Mouse (Mus musculus): ENCODE measurements around the gene Tbc1d12.
"Not testable (repeated sequence)": the region's sequence is repeated elsewhere in the genome, so short reads cannot be mapped to it uniquely, and the experiment has no call there.

The Tbc1d12 gene

GRCm38 (mm10) chr19:38836438-38837170, at the start of gene Tbc1d12:
Tbc1d12 (plus strand) TSS chr19:38836579.
- DNase-seq (ENCODE audit: low read depth), result peak; percentile 84

DNA sequence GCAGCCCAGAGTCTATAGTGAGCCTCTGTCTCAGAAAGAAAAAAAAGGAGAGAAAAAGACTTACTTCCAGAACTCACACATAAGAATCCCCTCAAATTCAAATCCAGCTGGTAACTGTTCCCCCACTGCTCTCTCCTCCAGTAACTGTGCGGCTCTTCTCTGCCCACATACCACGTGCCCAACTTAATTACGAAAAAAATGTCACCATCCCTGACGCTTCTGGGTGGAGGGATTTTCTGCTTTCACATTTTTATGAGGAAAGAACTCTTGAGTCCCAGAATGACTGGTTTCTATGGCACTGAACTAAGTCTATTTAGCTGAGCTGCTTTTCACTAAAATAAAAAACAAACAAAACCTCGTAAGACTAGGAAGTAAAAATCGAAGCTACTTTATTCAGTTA, 48.6 kb upstream of the Tbc1d12 start:
- no peak for DNase-seq (ENCODE audit: low read depth)

DNA sequence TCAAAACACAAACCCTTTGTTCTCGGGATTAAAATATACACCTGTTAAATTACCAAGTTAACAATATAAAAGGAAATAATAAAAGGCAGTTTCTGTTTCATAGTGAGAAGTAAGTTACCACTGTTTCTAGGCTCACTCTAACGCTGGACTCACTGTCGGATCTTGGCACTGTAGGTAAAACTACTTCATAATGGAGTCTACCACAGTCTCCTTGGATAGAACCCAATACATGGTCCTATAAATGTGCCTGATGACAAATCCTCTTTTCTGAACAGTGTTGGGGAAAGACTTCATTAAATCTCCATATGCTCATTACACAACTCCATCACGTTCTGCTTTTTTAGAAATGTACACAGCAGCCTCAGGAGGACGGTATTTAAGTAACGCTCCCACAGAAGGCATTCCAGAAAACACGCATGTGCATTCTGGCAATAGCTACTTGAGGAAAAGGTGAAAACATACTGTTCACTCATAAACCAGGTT, 42.8 kb upstream of the Tbc1d12 start:
- no peak for DNase-seq (ENCODE audit: low read depth)

DNA sequence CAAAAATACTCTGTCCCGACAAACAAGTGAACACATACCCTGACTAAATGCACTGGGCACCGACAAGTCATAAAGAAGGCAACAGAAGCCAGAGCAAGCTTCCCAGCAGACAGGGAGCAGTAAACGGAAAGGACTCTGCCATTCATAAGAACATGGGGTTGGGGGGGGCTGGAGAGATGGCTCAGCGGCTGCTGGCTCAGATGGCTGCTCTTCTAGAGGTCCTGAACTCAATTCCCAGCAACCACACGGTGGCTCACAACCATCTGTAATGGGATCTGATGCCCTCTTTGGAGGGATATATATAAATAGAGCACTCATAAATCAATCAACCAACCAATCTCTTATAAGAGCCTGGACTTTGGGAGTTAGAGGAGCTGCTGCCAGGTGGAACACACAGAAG, 39.8 kb upstream of the Tbc1d12 start:
- no peak for DNase-seq (ENCODE audit: low read depth)

GRCm38 (mm10) chr19:38798291-38798690, 38.1 kb upstream of the Tbc1d12 start:
- DNase-seq (ENCODE audit: low read depth), result no peak

GRCm38 (mm10) chr19:38798801-38799200, 37.6 kb upstream of the Tbc1d12 start:
- DNase-seq (ENCODE audit: low read depth), result no peak

DNA sequence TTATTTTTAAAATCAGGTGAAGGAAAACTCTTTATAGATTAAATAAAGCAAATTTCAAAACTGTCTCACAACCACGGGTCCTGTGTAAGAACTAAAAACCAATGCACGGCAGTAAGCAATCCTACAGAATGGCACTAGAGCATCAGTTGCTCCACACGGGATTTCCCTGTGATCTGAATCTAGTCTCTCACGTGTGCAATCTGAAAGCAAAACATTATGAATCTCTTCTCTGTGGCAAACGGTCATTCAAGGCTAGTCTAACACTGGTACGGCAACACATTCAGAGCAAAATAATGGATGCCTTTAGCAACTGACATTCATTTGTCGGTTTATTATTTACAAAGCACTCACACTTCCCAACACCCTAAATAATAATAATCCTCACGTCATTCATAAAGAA, 18.2 kb upstream of the Tbc1d12 start:
- no peak for DNase-seq (ENCODE audit: low read depth)

DNA sequence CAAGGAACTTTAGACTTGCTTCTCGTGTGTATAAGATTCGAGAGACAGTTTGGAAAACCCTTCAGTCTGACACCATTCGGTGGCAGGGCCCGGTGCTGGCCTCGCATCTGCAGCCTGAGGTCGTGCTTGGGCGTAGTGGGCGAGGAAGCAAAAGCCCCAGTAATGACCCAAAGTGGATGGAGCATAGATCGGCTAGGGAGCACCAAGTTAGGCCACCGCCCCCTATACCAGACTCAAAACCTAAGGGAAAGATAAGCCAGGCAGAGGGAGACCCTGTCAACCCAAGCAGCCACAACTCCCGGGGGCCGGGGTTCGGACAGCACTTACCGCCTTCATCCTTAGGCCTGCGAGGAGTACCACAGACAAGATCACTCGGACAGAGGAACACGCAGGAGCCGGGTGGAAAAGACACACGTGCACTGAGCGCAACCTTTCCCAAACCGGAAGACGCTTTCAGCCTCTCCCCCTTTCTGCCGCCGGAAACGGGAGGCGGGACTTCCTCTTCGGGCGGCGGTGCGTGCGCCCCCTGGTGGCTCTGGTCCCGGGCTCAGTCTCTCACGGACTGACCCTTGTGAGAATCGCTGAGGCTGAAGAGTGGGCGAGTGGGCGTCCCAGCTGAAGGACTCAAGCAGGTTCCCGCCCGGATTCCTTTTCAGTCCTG, 17.5 kb upstream of the Tbc1d12 start, which contains the start of gene Noc3l:
TSS of gene Noc3l (minus strand) at position 472 of the 661 bp plus-strand sequence.
- DNase-seq (ENCODE audit: low read depth), result peak; percentile 86

DNA sequence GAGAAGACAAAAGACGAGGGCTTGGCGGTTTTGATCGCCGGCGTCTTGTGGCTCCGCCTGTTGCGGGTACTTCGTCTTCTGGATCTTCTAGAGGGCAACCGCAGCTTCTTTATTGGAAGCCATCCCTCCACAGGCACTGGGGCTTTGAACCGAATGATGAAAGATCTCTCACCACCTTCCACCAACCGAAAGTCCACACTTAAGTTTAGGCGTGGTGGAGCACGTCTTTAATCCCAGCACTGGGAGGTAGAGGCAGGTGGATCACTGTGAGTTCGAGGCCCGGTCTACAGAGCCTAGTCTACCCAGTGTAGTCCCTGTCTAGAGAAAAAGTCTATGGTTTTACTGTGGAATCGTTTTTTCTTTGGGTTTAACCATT, 17.0 kb upstream of the Tbc1d12 start:
- DNase-seq (ENCODE audit: low read depth), result no peak

DNA sequence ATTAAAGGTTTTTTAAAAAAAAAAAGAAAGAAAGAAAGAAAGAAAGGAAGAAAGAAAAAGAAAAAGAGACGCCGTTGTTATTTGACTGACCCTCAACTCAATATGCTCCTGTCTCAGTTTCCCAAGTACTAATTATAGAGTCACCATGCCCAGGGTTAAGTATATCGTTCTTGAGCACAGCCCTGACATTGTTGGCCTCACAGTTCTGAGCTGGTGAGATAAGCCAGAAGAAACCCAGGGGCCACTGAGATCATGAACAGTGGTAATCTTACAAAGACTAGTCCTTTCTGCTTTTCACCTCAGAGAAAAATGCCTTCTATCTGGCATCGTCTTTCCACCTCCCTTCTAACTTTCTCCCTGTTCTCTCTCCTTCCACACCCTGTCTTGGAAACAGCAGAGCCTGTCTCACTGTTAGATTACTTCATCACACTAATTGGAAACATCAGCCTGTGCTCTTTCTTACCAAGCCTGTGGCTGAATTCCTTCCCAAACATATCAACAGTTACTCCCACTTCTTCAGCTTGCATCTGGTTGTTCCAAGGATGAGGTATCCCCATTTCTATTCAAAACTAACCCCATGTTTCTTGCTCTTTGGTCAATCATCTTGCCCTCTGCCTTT, 16.1 kb upstream of the Tbc1d12 start:
- no peak for DNase-seq (ENCODE audit: low read depth)

DNA sequence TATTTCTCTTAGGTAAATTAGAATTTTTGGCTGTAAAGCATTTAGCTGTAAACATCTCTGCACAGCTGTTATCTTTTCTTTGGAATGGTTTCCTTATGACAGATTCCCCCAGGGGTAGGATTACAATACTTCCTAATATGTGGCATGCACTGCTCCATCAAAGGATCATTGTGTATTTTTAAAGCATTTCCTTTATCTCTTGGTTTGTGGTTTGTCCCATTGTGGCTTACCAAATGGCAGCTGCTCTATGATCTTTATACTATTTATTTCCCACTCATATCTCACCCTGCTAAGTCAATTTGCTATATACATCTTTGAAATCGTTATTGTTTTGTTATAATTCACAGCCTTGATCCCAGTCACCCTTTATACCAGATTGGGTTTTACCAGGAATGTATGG, 3.2 kb upstream of the Tbc1d12 start:
- DNase-seq (ENCODE audit: low read depth), result no peak

GRCm38 (mm10) chr19:38836084-38836437, 318 bp upstream of the Tbc1d12 start:
- no peak for DNase-seq (ENCODE audit: low read depth)

GRCm38 (mm10) chr19:38837171-38837641, 827 bp downstream of the Tbc1d12 start:
- DNase-seq (ENCODE audit: low read depth), result no peak

DNA sequence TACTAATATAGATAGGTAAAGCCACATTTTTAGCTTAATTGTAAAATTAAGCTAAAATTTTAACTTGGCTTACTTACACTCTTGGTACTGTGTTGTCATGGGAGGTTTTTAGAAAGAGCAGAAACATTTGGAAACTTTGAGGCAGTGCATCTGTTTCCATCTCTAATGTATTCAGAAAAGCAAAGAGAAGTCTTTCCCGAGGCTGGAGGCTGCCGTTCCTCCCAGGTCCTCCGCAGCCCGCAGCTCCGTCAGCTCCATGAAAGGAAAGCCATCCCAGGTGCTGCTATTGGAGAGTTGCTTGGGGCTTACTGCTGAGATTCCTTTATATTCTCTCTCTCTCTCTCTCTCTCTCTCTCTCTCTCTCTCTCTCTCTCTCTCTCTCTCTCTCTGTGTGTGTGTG, 8.4 kb downstream of the Tbc1d12 start:
- no peak for DNase-seq (ENCODE audit: low read depth)

- no peak for DNase-seq (ENCODE audit: low read depth)
Observed at GRCm38 (mm10) chr19:38846373-38846772, 10.0 kb downstream of the Tbc1d12 start.

DNA sequence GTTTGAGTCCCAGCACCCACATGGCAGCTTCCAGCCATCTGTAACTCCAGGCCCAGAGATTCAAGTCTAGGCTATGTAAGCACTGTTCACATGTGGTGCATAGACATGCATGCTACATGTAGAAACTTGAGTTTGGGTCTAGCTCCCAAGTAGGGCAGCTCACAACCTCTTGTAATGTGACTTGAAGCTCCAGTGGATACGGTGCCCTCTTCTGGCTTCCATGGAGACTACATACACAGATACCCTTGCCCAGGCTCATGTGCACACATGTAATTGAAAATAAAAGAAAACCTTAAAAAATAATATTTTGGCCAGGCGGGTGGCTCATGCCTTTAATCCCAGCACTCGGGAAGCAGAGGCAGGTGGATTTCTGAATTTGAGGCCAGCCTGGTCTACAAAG, 21.8 kb downstream of the Tbc1d12 start:
- no peak for DNase-seq (ENCODE audit: low read depth)

GRCm38 (mm10) chr19:38862523-38862922, 26.1 kb downstream of the Tbc1d12 start:
- no peak for DNase-seq (ENCODE audit: low read depth)

GRCm38 (mm10) chr19:38874825-38875224, 38.4 kb downstream of the Tbc1d12 start:
- not testable (repeated sequence) for DNase-seq (ENCODE audit: low read depth)

- DNase-seq (ENCODE audit: low read depth), result peak; percentile 4
Observed at GRCm38 (mm10) chr19:38880300-38880699, 43.9 kb downstream of the Tbc1d12 start.

DNA sequence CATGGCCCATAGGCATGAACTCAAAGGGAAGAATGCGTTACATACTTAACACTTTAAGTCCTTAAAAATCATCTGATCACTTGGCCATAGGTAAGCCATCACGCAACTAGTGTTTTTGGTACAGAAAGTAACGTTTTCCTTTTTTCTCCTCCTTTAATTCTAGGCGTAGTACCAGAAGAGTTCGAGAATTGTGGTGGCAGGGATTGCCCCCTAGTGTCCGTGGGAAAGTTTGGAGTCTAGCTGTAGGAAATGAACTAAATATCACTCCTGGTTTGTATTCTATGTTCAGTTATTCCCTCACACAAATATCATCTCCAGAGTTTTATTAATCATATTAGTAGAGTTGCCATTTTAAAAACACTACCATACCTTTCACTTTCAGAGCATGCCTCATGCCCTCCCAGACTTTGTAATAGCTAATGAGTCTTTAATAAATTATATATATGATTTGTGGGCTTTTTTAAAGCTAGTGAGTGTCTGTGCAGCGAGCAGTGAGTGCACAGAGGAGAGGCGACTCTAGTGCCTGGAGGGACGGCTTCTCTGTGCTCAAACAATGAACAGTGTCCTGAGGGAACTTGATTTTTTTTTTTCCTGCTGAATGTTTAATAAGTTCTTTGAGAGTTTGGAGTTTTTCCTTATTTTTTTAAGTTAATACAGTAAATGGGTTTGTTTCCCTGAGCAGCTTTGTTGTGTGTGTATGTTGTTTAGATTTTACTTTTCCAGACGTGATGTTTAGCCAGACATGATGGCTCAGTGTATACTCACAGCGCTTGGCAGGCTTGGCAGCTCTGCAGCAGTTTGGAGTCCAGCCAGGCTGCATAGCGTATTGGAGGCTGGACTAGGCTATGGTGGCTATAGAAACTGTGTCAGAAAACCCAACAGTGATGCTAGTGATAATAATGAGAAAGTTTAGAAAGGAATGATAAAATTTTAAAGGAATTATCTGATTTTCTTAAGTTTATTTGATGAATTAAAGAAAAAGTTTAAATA, 65.1 kb downstream of the Tbc1d12 start:
- no peak for DNase-seq (ENCODE audit: low read depth)

DNA sequence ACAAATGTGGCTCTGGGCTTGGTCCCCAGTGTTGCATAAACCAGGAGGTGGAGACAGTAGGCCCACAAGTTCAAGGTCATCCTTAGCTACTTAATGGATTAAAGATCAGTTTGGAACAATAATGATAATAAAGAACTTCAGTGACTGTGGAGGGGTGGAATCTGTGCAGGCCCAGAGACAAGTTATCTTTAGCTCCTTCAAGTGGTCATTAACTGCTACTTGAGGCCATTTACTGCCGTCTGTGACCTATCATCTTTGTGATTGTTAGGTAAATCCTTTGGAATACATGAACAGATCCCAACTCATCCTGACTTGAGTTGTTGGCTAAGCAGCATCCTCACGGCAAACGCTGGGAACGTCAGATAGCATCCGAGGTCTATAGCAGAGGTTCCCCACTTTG, 66.1 kb downstream of the Tbc1d12 start:
- DNase-seq (ENCODE audit: low read depth), result no peak

GRCm38 (mm10) chr19:38913786-38914185, 77.4 kb downstream of the Tbc1d12 start:
- DNase-seq (ENCODE audit: low read depth), result no peak
